Mouse (Mus musculus) hindbrain, embryonic 10.5 days (tissue): Measurements from ENCODE around the gene Agpat4. TPM values are rescaled to one million over a fixed set of nuclear protein-coding genes. Genes with fewer than 3 reads are reported as not detected.

ENCODE experiments used
- DNase-seq: peaks from one replicate; pipeline ENCODE4 v3.0.0-alpha.2; 2017; ENCODE audit warnings: low spot score
- H3K27ac ChIP-seq: fragments of 300-500 bp; sonication (generic); 2 replicates; pipeline ENCODE4 v1.5.1; 2016; ENCODE audit warnings: mild to moderate bottlenecking, moderate library complexity
- H3K27me3 ChIP-seq: fragments of 300-500 bp; sonication (generic); 2 replicates; pipeline ENCODE4 v1.6.1; 2016; ENCODE audit warnings: mild to moderate bottlenecking; ENCODE audit not compliant: poor library complexity, insufficient read depth, severe bottlenecking
- H3K36me3 ChIP-seq: fragments of 300-500 bp; sonication (generic); 2 replicates; pipeline ENCODE4 v1.6.1; 2016; ENCODE audit warnings: mild to moderate bottlenecking, moderate library complexity
- H3K4me1 ChIP-seq: fragments of 300-500 bp; sonication (generic); replicated peaks from 2 replicates; pipeline ENCODE4 v1.6.1; 2016; ENCODE audit warnings: mild to moderate bottlenecking
- H3K4me3 ChIP-seq: fragments of 300-500 bp; sonication (generic); 2 replicates; pipeline ENCODE4 v1.5.1; 2016; ENCODE audit warnings: mild to moderate bottlenecking, moderate library complexity
- H3K9me3 ChIP-seq: fragments of 300-500 bp; sonication (generic); 2 replicates; pipeline ENCODE4 v1.6.1; 2016; ENCODE audit warnings: mild to moderate bottlenecking, moderate library complexity
- WGBS: fragments of 180-500 bp; shearing (Covaris S2); methylation state at CpG from one replicate; pipeline ENCODE4 v1.1.7; 2016; 5-methylcytosine and 5-hydroxymethylcytosine counted together
- polyA plus RNA-seq: library from polyadenylated mRNA; unstranded; fragments of >200 nt; fragmentation: Nextera tagmentation; extraction: Ambion mirVana; gene quantifications from 2 replicates; pipeline ENCODE4 v1.2.1, GENCODE M21; 2016

Gene Agpat4
- polyA plus RNA-seq, 1 experiment from 2014 or later: 44.4 TPM

GRCm38 (mm10) chr17:12186341-12186740 is 67.8 kb downstream of the Agpat4 start:
- H3K27ac ChIP-seq: no peak overlapping the region
- no peak overlapping the region for H3K4me3 ChIP-seq
- H3K4me1 ChIP-seq: peaks cover 3% of the 10 kb centered on the region; the same call in 1 of the 2 replicates
- H3K27me3 ChIP-seq: no peaks in the 10 kb centered on the region
- DNase-seq: no peak
- 86% methylated on average over 3 of the region's 3 CpGs for WGBS
- H3K9me3 ChIP-seq: peaks cover 2% of the 10 kb centered on the region; the same call in 1 of the 2 replicates
- H3K36me3 ChIP-seq: peaks cover 22% of the 10 kb centered on the region

DNA sequence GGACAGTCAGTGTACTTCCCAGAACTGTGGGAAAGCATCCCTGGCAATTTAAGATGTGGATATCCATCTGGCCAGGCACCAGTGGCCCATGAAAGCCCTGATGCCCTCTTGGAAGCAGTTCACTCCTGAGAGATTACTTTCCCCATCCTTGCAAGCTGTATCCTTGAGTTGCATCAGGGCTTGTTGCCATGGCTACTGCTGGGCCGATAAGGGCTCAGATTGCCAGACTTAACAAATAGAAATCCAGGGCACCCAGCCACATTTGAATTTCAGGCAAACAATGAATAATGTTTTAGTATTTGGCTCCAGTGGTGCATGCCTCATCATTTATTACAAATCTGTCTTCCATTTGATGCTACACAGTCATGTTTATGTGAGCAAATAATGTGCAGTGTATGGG is 69.3 kb downstream of the Agpat4 start:
- Histone ChIP-seq H3K4me1 (peaks cover 3% of the 10 kb centered on the region; the same call in 1 of the 2 replicates), H3K27ac (no peak overlapping the region), H3K27me3 (no peaks in the 10 kb centered on the region), H3K36me3 (peaks cover 30% of the 10 kb centered on the region), H3K9me3 (peaks cover 2% of the 10 kb centered on the region; the same call in 1 of the 2 replicates), H3K4me3 (no peak overlapping the region)
- DNase-seq: no peak
- 75% methylated on average over 1 of the region's 1 CpGs for WGBS

DNA sequence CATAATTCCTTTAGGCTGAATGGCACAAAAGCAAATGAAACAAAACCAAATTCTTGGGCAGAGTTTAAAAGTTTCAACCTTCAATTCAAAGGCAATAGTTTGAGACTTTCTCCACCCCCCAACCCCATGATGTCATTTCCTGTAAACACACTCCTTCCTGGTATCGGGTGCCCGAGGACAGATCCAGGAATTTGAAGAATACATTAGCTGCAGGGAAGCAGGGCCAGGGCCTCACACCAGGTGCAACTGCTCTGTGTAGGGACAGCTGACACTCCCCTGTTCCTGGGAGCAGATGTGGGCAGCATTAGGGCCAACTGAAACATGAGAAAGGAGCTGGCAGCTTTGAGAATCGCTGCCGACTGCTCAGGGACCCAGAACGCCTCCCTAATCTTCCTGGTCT is 76.6 kb downstream of the Agpat4 start:
- DNase-seq: peak; percentile 25
- no peaks in the 10 kb centered on the region for H3K27me3 ChIP-seq
- H3K36me3 ChIP-seq: peaks cover 44% of the 10 kb centered on the region
- H3K27ac ChIP-seq: peak overlapping the region; percentile 77
- WGBS: 51% methylated on average over 5 of the region's 5 CpGs
- H3K9me3 ChIP-seq: no peaks in the 10 kb centered on the region
- H3K4me3 ChIP-seq: no peak overlapping the region
- peaks cover 15% of the 10 kb centered on the region for H3K4me1 ChIP-seq

DNA sequence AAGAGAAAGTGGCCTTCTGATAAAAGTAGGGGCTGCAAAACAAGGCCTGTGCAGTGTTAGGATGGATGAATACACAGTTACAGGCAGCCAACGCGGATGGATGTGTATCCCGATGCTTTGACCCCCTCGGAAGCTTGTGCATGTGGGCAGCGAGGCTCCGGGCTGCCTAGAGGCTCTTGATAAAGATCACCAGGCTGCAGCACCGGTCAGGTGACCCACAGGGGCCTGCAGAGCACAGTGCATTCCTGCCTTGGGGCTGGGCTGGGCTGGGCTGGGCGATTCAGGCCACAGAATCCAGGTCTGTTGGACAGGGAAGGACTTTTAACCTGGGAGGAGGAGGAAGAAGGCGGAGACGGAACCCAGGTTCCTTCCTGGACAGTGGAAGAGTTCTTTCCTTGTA is 77.1 kb downstream of the Agpat4 start:
- no peaks in the 10 kb centered on the region for H3K27me3 ChIP-seq
- DNase-seq: no peak
- peak overlapping the region; percentile 77 for H3K27ac ChIP-seq
- WGBS: 65% methylated on average over 10 of the region's 10 CpGs
- H3K9me3 ChIP-seq: no peaks in the 10 kb centered on the region
- H3K4me3 ChIP-seq: no peak overlapping the region
- H3K4me1 ChIP-seq: peaks cover 15% of the 10 kb centered on the region
- H3K36me3 ChIP-seq: peaks cover 46% of the 10 kb centered on the region

DNA sequence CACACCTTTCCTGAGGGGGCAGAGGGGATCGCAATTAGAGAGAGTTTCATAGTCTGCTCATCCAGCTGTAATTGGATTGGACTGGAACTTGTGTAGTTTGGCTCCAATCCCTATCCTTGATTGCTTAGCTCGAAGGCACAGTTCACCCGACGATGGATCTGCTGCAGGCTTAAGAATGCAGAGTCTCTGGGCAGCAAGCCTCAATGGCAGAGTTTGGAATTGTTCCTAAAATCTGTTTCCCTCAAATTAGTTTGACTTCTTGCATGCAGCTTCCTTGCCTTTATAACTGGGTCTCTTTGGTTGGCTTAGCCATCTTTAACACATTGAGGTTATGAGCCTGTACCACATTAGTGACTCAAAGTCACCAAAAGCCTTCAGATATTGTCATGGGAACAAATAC is 81.4 kb downstream of the Agpat4 start:
- H3K36me3 ChIP-seq: peaks cover 50% of the 10 kb centered on the region
- H3K27ac ChIP-seq: no peak overlapping the region
- peaks cover 29% of the 10 kb centered on the region for H3K4me1 ChIP-seq
- no peaks in the 10 kb centered on the region for H3K27me3 ChIP-seq
- H3K9me3 ChIP-seq: no peaks in the 10 kb centered on the region
- DNase-seq: no peak
- H3K4me3 ChIP-seq: no peak overlapping the region
- 86% methylated on average over 4 of the region's 4 CpGs for WGBS

DNA sequence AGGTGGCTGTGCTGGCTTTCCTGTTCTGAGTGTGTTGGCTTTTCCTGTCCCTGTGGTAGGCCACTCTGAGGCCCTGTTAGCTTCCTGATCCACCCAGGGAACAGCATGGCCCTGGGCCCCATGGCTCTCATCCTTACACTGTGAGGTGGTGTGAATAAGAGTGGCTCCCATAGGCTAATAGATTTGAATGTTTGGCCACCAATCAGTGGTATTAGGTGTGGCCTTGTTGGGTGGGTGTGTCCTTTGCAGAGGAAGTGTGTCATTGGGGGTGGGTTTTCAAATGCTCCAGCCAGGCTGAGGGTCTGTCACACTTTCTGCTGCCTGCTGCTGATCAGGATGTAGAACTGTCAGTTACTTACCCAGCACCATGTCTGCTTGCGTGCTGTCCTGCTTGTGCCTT is 82.6 kb downstream of the Agpat4 start:
- Histone ChIP-seq H3K9me3 (no peaks in the 10 kb centered on the region), H3K27ac (0 out of 2 replicates have a peak overlapping the region, but pooled peaks have one; percentile 2), H3K36me3 (peaks cover 50% of the 10 kb centered on the region), H3K27me3 (no peaks in the 10 kb centered on the region), H3K4me1 (peaks cover 31% of the 10 kb centered on the region), H3K4me3 (no peak overlapping the region)
- WGBS: 88% methylated on average over 1 of the region's 1 CpGs
- no peak for DNase-seq

DNA sequence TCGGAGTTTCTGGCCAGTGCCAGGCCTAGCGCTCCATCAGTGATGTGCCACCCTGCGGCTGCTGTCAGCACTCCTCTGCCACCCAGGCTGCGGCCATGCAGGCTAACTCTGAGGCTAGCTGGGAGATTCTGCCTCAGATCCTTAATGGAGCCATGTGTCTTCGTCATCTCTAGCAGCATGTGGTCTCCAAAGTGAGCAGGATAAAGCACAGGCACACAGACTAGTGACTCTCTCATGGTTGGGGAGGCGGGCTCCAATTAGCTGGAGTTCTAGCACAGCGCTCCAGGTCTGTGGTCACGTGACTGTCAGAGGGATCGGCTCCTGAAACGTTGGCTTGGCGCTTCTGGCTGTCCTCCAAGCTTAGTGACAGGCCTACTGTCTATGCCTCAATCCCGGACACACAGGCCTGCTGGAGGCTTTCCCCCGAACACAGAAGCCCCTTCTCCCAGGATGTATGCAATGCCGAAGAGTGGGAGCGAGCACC is 85.0 kb downstream of the Agpat4 start:
- peak overlapping the region; percentile 31; the same call in 1 of the 2 replicates for H3K27ac ChIP-seq
- WGBS: 76% methylated on average over 15 of the region's 15 CpGs

DNA sequence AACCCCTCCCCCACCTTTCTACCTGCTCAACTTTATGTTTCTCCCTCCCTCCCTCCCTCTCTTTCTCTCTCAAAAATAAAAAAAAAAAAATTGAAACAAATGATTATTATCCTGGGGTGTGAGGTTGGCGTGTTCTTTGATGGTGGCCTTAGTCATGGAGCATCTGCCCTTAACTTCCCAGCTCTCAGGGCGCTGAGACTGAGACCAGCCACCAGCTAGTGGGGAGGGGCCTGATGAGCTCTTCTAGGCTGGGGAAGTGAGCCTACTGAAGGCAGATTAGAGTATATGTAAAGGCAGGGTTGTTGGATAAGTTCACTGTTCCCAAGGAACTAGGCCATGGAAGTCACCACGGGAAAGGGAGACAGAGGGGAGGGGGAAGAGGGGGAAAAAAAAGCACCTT is 85.7 kb downstream of the Agpat4 start:
- H3K27ac ChIP-seq: peak overlapping the region; percentile 79; the same call in 1 of the 2 replicates
- DNase-seq: no peak
- WGBS: 70% methylated on average over 3 of the region's 3 CpGs
- peaks cover 50% of the 10 kb centered on the region for H3K4me1 ChIP-seq
- H3K9me3 ChIP-seq: no peaks in the 10 kb centered on the region
- peaks cover 28% of the 10 kb centered on the region; the same call in 1 of the 2 replicates for H3K36me3 ChIP-seq
- H3K27me3 ChIP-seq: no peaks in the 10 kb centered on the region
- H3K4me3 ChIP-seq: no peak overlapping the region

More for the DNA sequence above, 85.0 kb downstream of the Agpat4 start:
- DNase-seq: no peak
- Histone ChIP-seq H3K36me3 (peaks cover 34% of the 10 kb centered on the region; the same call in 1 of the 2 replicates), H3K4me1 (peaks cover 50% of the 10 kb centered on the region), H3K4me3 (no peak overlapping the region), H3K9me3 (no peaks in the 10 kb centered on the region), H3K27me3 (no peaks in the 10 kb centered on the region)

- no peaks in the 10 kb centered on the region for H3K9me3 ChIP-seq
- peaks cover 28% of the 10 kb centered on the region; the same call in 1 of the 2 replicates for H3K36me3 ChIP-seq
- H3K27ac ChIP-seq: peak overlapping the region; percentile 79
- DNase-seq: no peak
- H3K4me3 ChIP-seq: no peak overlapping the region
- H3K27me3 ChIP-seq: no peaks in the 10 kb centered on the region
- WGBS: 79% methylated on average over 3 of the region's 3 CpGs
- peaks cover 50% of the 10 kb centered on the region for H3K4me1 ChIP-seq
These were observed 86.1 kb downstream of the Agpat4 start for GRCm38 (mm10) chr17:12204689-12205014.

DNA sequence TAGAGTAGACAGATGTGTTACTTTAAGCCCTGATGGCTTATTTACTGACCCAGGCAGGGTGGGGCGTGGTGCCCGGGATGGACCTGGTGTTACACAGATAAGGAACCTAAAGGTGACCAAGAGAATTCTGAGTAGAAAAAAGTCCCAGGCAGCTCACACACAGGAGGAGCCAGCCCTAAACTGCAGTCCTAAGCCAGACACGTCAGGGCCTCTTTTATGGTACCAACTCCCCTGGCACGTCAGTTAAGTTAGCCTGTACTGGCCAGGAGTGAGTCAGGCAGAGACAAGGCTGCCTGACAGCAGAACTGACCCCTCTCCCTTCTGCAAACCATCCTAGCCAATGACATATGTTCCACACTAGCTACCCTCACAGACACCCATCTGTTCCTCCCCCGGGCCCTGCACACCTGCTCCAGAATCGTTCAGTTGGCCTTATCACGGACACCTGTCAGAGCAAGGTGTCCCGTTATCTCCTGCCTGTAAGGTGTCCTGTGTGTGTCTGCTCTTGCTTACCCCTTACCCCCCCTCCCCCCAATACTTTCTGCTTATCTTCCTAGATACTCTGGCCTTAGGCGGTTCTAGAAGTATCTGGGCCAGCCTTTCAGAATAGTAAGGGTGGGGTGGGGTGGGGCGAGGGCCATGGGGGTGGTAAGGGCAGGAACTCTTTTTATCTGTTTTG is 86.7 kb downstream of the Agpat4 start:
- 77% methylated on average over 10 of the region's 10 CpGs for WGBS
- H3K4me1 ChIP-seq: peaks cover 50% of the 10 kb centered on the region
- no peak for DNase-seq
- H3K4me3 ChIP-seq: no peak overlapping the region
- H3K9me3 ChIP-seq: no peaks in the 10 kb centered on the region
- peaks cover 29% of the 10 kb centered on the region; the same call in 1 of the 2 replicates for H3K36me3 ChIP-seq
- H3K27me3 ChIP-seq: no peaks in the 10 kb centered on the region
- H3K27ac ChIP-seq: peak overlapping the region; percentile 79

- H3K36me3 ChIP-seq: peaks cover 31% of the 10 kb centered on the region; the same call in 1 of the 2 replicates
These were observed 87.2 kb downstream of the Agpat4 start for GRCm38 (mm10) chr17:12205694-12206075.

DNA sequence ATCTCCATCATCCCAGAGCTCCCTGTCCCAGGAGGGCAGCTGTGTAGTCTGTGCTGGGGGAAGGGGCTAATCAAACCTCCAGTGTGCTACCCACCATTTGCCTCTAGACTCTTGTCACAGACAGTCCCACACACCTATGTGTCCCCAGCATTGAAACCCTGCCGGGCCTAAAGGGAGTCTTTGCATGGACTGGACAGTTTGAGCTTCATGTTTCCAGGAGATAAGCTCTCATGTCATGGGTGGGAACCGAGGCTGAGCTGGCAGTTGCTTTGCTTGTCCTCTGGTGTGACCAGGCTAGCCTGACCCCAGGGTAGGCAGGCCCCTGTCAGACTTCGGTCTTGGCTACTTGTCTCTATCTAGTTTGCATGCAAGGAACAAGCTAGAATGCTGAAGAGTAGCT is 87.7 kb downstream of the Agpat4 start:
- 73% methylated on average over 3 of the region's 3 CpGs for WGBS
- peaks cover 50% of the 10 kb centered on the region for H3K4me1 ChIP-seq
- peak overlapping the region; percentile 79 for H3K27ac ChIP-seq

More at GRCm38 (mm10) chr17:12205694-12206075, 87.2 kb downstream of the Agpat4 start:
- no peaks in the 10 kb centered on the region for H3K27me3 ChIP-seq
- peaks cover 50% of the 10 kb centered on the region for H3K4me1 ChIP-seq
- WGBS: 22% methylated on average over 4 of the region's 4 CpGs
- peak overlapping the region; percentile 79 for H3K27ac ChIP-seq
- H3K4me3 ChIP-seq: no peak overlapping the region
- H3K9me3 ChIP-seq: no peaks in the 10 kb centered on the region
- DNase-seq: no peak

DNA sequence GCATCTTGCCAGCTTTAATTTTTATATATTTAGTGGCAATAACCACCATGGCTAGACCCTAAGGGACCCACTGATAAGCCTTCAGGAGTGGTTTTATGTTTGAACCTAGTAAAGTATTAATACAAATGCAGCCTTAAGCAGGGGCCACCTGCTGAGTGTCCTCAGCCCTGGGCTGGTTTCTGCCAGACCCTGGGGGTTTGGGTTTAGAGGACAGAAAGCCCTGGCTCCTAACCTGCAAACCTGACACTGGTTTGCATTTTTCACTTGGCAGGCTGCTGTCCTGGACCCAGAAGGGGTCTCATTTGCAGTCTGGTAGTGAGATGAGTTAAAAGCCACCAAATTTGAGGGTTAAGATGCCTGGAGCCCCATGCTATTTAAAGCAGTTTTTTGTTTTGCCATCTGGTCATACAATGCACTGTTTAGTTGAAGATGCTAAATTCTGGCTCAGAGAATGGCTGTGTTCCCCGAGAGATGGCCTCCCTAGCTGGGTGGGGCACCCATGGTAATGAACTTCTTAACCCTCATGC is 88.6 kb downstream of the Agpat4 start:
- Histone ChIP-seq H3K4me1 (peaks cover 50% of the 10 kb centered on the region), H3K36me3 (peaks cover 38% of the 10 kb centered on the region), H3K9me3 (no peaks in the 10 kb centered on the region), H3K27me3 (no peaks in the 10 kb centered on the region), H3K4me3 (no peak overlapping the region), H3K27ac (0 out of 2 replicates have a peak overlapping the region, but pooled peaks have one; percentile 20)
- 52% methylated on average over 1 of the region's 1 CpGs for WGBS
- no peak for DNase-seq

More for the DNA sequence above, 87.7 kb downstream of the Agpat4 start:
- DNase-seq: no peak
- Histone ChIP-seq H3K27me3 (no peaks in the 10 kb centered on the region), H3K36me3 (peaks cover 31% of the 10 kb centered on the region), H3K9me3 (no peaks in the 10 kb centered on the region), H3K4me3 (no peak overlapping the region)
